Comparison of ENCODE assay signal across 17 mouse cellular contexts in genomic region chr5:98221956-98222355, GRCm38 (mm10). TPM values are rescaled to one million over a fixed set of nuclear protein-coding genes. Genes with fewer than 3 reads are reported as not detected.
"Had no signal": no experiment of that assay in that cellular context is flagged by ENCODE, and none has a peak within 500 bp of the region (broad histone marks: within the 10 kb centered on the region; RNA-seq: fewer than 3 reads in every experiment).

No protein-coding gene starts in this region.

- H3K9ac ChIP-seq: limb, embryonic 13.5 days; liver, embryonic 14.5 days; neural tube, embryonic 15.5 days had no signal

- H3K9me3 ChIP-seq: limb, embryonic 13.5 days; neural tube, embryonic 15.5 days had no signal

- H3K4me2 ChIP-seq: limb, embryonic 13.5 days; midbrain, embryonic 11.5 days; neural tube, embryonic 15.5 days had no signal

- H3K4me1 ChIP-seq: limb, embryonic 13.5 days; neural tube, embryonic 15.5 days had no signal

- H3K4me3 ChIP-seq: limb, embryonic 13.5 days; myocyte; neural tube, embryonic 15.5 days had no signal

- H3K27ac ChIP-seq: kidney, postnatal 0 days; limb, embryonic 13.5 days; liver, embryonic 14.5 days; neural tube, embryonic 15.5 days had no signal

- ATAC-seq: lung, postnatal 0 days had no signal

- DNase-seq: kidney, adult 9 months; kidney, postnatal 36 days; layer of hippocampus, adult 9-11 months; layer of hippocampus, postnatal 36 days; lung, adult 18-20 months; lung, postnatal 4 days; spleen, adult 18-20 months; thymus, adult 18-20 months; thymus, postnatal 14 days had no signal

- H3K36me3 ChIP-seq: limb, embryonic 13.5 days; neural tube, embryonic 15.5 days had no signal

- H3K27me3 ChIP-seq: limb, embryonic 13.5 days; neural tube, embryonic 15.5 days had no signal

RNA-seq across cellular contexts. Expression of gene Fgf5, which starts 32.0 kb away (rescaled TPM):
- polyA plus RNA-seq: kidney, postnatal 0 days; liver, adult 2 months had no signal

RNA-seq across cellular contexts. Expression of gene Prdm8, which starts 55.0 kb away (rescaled TPM):
- polyA plus RNA-seq: liver, adult 2 months; liver, embryonic 14.5 days had no signal
